Mouse (Mus musculus): ENCODE results near the gene Zfp13. TPM values are rescaled to one million over a fixed set of nuclear protein-coding genes. Genes with fewer than 3 reads are reported as not detected.

Gene Zfp13
- total and polyA plus RNA-seq, 3 experiments, result 0.30 TPM; not detected in 2

DNA sequence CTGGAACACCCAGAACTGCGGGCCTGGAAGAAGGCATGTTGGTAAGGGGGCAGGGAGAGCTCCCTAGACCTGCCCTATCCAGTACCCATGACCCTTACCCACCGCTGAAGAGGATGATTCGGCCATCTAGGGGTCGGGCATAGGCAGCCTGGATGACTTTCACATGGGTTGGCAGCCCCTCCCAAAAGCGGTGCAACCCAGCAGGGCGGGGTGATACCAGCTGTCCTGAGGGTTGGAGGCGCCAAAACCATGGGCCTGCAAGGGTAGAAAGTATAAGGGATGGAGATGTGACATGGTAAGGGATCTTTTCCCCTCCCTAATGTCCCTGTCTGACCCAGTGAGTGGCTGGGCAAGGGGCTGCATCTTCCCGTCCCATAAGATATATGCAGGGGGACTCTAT is 32.0 kb upstream of the Zfp13 start:
- Histone ChIP-seq H3K4me1 (ENCODE audit: control insufficient read depth in 1 of 2, insufficient read depth in 2 of 2) (peaks cover 0 to 5% of the 10 kb centered on the region in 2 experiments; a peak in 3 of 4 replicates), H3K36me3 (replicated peaks in 1 of 2; ENCODE audit: control insufficient read depth in 1 of 2, insufficient read depth in 1 of 2, low read length in 1 of 2) (no peaks in the 10 kb centered on the region), H3K27ac (ENCODE audit: insufficient read depth, low read depth) (no peak overlapping the region), H3K9me3 (replicated peaks; ENCODE audit: low read length) (no peaks in the 10 kb centered on the region), H3K4me3 (replicated peaks in 1 of 3; ENCODE audit: low read depth in 2 of 3, low read length in 2 of 3, poor library complexity in 1 of 3) (no peak overlapping the region), H3K79me2 (replicated peaks; ENCODE audit: control insufficient read depth, extremely low read depth, insufficient read depth, poor library complexity, severe bottlenecking) (no peaks in the 10 kb centered on the region), H3K9ac (ENCODE audit: insufficient read depth, low read depth) (no peak overlapping the region), H3K4me2 (ENCODE audit: insufficient read depth, low read depth, poor library complexity, severe bottlenecking) (no peak overlapping the region), H3K27me3 (replicated peaks) (peaks cover 85% of the 10 kb centered on the region)
- dilution Hi-C loops (cut with MboI; ENCODE audit: extremely low pct_ligation_motif_present, extremely low pct_unique_long_range_greater_than_20kb, low sequenced_read_pairs), result no loop called here
- DNase-seq (ENCODE audit: extremely low read depth), result no peak
- TF ChIP-seq JUN (IDR thresholded peaks at IDR 0.05; ENCODE audit: insufficient read depth, low read depth, low read length) (no peak), POLR2AphosphoS2 (IDR thresholded peaks at IDR 0.05; ENCODE audit: low read depth, low read length) (no peak), MXI1 (IDR thresholded peaks at IDR 0.05; ENCODE audit: low read depth, low read length) (no peak), ZKSCAN1 (IDR thresholded peaks at IDR 0.05; ENCODE audit: borderline replicate concordance, low read depth, low read length) (no peak), USF2 (conservative IDR thresholded peaks at IDR 0.05; ENCODE audit: low read depth, low read length) (no peak), PAX5 (IDR thresholded peaks at IDR 0.05; ENCODE audit: low read length) (no peak), POLR2A (IDR thresholded peaks at IDR 0.05; ENCODE audit: low read depth, low read length) (no peak), JUND (conservative IDR thresholded peaks at IDR 0.05; ENCODE audit: low read depth, low read length) (no peak), ZNF384 (IDR thresholded peaks at IDR 0.05; ENCODE audit: low read depth, low read length) (no peak), MEF2A (IDR thresholded peaks at IDR 0.05; ENCODE audit: borderline replicate concordance, low read depth, low read length) (no peak), IRF4 (IDR thresholded peaks at IDR 0.05; ENCODE audit: low read depth, low read length) (no peak)
- in situ Hi-C loops (cut with MboI; ENCODE audit: low pct_ligation_motif_present, low pct_unique_long_range_greater_than_20kb, low sequenced_read_pairs), result no loop called here

DNA sequence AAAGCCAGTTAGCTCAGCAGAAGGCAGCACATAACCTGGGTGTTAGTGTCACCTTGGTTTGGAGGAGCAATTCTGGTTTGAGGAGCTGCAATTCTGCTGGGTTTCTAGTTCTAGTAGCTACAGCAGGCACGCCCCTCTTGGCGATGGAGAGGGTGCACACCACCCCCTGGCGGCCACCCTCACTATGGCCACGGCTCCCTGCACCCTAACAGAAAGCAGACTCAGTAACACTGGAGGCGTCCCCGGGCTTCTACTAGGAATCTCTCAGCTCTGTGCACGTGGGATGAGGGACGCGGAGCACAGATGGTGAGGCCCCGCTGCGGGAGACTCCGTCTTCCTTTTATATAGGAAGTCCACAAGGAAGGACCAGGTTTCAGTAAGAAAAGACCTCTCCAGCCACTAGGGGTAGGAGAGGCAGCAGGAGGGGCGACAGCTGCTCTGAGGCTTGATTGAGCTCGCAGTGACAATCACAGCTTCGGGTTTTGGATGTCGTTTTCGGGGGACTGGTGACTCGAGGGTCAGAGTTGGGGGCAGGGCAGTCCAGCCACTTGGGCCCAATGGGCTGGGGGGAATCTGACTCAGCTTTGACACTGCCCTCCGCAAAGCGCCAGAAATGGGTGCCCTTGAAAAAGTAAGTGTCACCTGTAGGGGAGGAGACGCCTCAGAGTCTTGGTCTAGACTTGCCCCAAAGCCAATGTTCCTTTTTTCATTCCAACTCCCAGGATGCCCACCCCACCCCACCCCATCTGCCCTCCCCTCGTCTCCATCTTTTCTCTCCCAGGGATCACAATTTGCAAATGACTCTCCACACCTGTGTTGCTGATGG is 31.1 kb upstream of the Zfp13 start:
- Histone ChIP-seq H3K36me3 (replicated peaks in 1 of 2; ENCODE audit: control insufficient read depth in 1 of 2, insufficient read depth in 1 of 2, low read length in 1 of 2) (no peaks in the 10 kb centered on the region), H3K27ac (ENCODE audit: insufficient read depth, low read depth) (no peak overlapping the region), H3K79me2 (replicated peaks; ENCODE audit: control insufficient read depth, extremely low read depth, insufficient read depth, poor library complexity, severe bottlenecking) (no peaks in the 10 kb centered on the region), H3K4me1 (ENCODE audit: control insufficient read depth in 1 of 2, insufficient read depth in 2 of 2) (peaks cover 0 to 5% of the 10 kb centered on the region in 2 experiments; a peak in 3 of 4 replicates), H3K27me3 (replicated peaks) (peaks cover 84% of the 10 kb centered on the region), H3K4me3 (replicated peaks in 1 of 3; ENCODE audit: low read depth in 2 of 3, low read length in 2 of 3, poor library complexity in 1 of 3) (no peak overlapping the region), H3K9ac (ENCODE audit: insufficient read depth, low read depth) (peak overlapping the region; percentile 34; the same call in 1 of the 2 replicates), H3K4me2 (ENCODE audit: insufficient read depth, low read depth, poor library complexity, severe bottlenecking) (peak overlapping the region; percentile 82), H3K9me3 (replicated peaks; ENCODE audit: low read length) (no peaks in the 10 kb centered on the region)
- TF ChIP-seq CTCF (conservative IDR thresholded peaks at IDR 0.05 in 1 of 2, IDR thresholded peaks at IDR 0.05 in 1 of 2; ENCODE audit: low read depth in 2 of 2, low read length in 2 of 2) (peak; percentile 26 to 88; a peak in 3 of 4 replicates), BHLHE40 (IDR thresholded peaks at IDR 0.05; ENCODE audit: low read depth, low read length) (0 out of 2 replicates have a peak, but pooled peaks have one; percentile 26), SMC3 (IDR thresholded peaks at IDR 0.05; ENCODE audit: low read depth, low read length) (peak; percentile 73), RAD21 (IDR thresholded peaks at IDR 0.05; ENCODE audit: low read depth, low read length) (peak; percentile 77), E2F4 (IDR thresholded peaks at IDR 0.05; ENCODE audit: insufficient replicate concordance, low read depth, low read length) (no peak), ZC3H11A (IDR thresholded peaks at IDR 0.05; ENCODE audit: low read depth, low read length) (no peak), POLR2AphosphoS2 (IDR thresholded peaks at IDR 0.05; ENCODE audit: low read depth, low read length) (no peak)
- DNase-seq (ENCODE audit: extremely low read depth), result peak; percentile 57
- dilution Hi-C loops (cut with MboI; ENCODE audit: extremely low pct_ligation_motif_present, extremely low pct_unique_long_range_greater_than_20kb, low sequenced_read_pairs), result no loop called here
- in situ Hi-C loops (cut with MboI; ENCODE audit: low pct_ligation_motif_present, low pct_unique_long_range_greater_than_20kb, low sequenced_read_pairs), result no loop called here

All from CH12.LX (cell line).